Mouse (Mus musculus): ENCODE measurements around the gene Erich3.

- no peak for TF ChIP-seq CTCF (IDR thresholded peaks at IDR 0.05; ENCODE audit: low read depth)
- TF ChIP-seq EP300 (IDR thresholded peaks at IDR 0.05; ENCODE audit: low read depth), result no peak
These were observed 12.4 kb upstream of the Erich3 start for GRCm38 (mm10) chr3:154651192-154651821.

Data from liver, postnatal 0 days (tissue).